Mouse (Mus musculus): ENCODE results near the gene Chrna5. TPM values are rescaled to one million over a fixed set of nuclear protein-coding genes. Genes with fewer than 3 reads are reported as not detected.

The Chrna5 gene
- total RNA-seq, 2 experiments from 2014 or later, result 2.2 to 3.8 TPM

GRCm38 (mm10) chr9:54981291-54982191 is 861 bp downstream of the Chrna5 start:
- peak overlapping the region; percentile 44 for H3K4me3 ChIP-seq
- H3K27ac ChIP-seq, result no peak overlapping the region
- peak in 1 of 2 experiments; percentile 15 for DNase-seq (ENCODE audit: extremely low spot score in 1 of 2, low spot score in 2 of 2)
- no peak for TF ChIP-seq CTCF (IDR thresholded peaks at IDR 0.05)
- intact Hi-C loops (cut with DNase I), result no loop called here

- H3K4me3 ChIP-seq, result no peak overlapping the region
- no peak for TF ChIP-seq CTCF (IDR thresholded peaks at IDR 0.05)
- intact Hi-C loops (cut with DNase I), result no loop called here
- DNase-seq (ENCODE audit: extremely low spot score in 1 of 2, low spot score in 2 of 2), result no peak
- no peak overlapping the region for H3K27ac ChIP-seq
Measured at GRCm38 (mm10) chr9:54982401-54982800, 1.7 kb downstream of the Chrna5 start.

- no peak for TF ChIP-seq CTCF (IDR thresholded peaks at IDR 0.05)
- Histone ChIP-seq H3K4me3 (no peak overlapping the region), H3K27ac (no peak overlapping the region)
- intact Hi-C loops (cut with DNase I), result no loop called here
- no peak for DNase-seq (ENCODE audit: extremely low spot score in 1 of 2, low spot score in 2 of 2)
Measured at GRCm38 (mm10) chr9:54990362-54990761, 9.7 kb downstream of the Chrna5 start.

- TF ChIP-seq CTCF (IDR thresholded peaks at IDR 0.05), result no peak
- intact Hi-C loops (cut with DNase I), result no loop called here
- no peak overlapping the region for H3K27ac ChIP-seq
- no peak overlapping the region for H3K4me3 ChIP-seq
- DNase-seq (ENCODE audit: extremely low spot score in 1 of 2, low spot score in 2 of 2), result no peak
Measured at GRCm38 (mm10) chr9:54994381-54994780, 13.7 kb downstream of the Chrna5 start.

GRCm38 (mm10) chr9:54995645-54996044 is 15.0 kb downstream of the Chrna5 start:
- no peak for TF ChIP-seq CTCF (IDR thresholded peaks at IDR 0.05)
- Histone ChIP-seq H3K27ac (no peak overlapping the region), H3K4me3 (no peak overlapping the region)
- intact Hi-C loops (cut with DNase I), result no loop called here
- DNase-seq (ENCODE audit: extremely low spot score in 1 of 2, low spot score in 2 of 2), result no peak

- peak in 1 of 2 experiments; percentile 12 for DNase-seq (ENCODE audit: extremely low spot score in 1 of 2, low spot score in 2 of 2)
- Histone ChIP-seq H3K27ac (no peak overlapping the region), H3K4me3 (no peak overlapping the region)
- intact Hi-C loops (cut with DNase I), result no loop called here
- no peak for TF ChIP-seq CTCF (IDR thresholded peaks at IDR 0.05)
Measured at GRCm38 (mm10) chr9:55003609-55004008, 22.9 kb downstream of the Chrna5 start.

- Histone ChIP-seq H3K4me3 (no peak overlapping the region), H3K27ac (no peak overlapping the region)
- no peak for DNase-seq (ENCODE audit: extremely low spot score in 1 of 2, low spot score in 2 of 2)
- intact Hi-C loops (cut with DNase I), result no loop called here
- TF ChIP-seq CTCF (IDR thresholded peaks at IDR 0.05), result no peak
Measured at GRCm38 (mm10) chr9:55009692-55010091, 29.0 kb downstream of the Chrna5 start.

- no peak for DNase-seq (ENCODE audit: extremely low spot score in 1 of 2, low spot score in 2 of 2)
- Histone ChIP-seq H3K27ac (no peak overlapping the region), H3K4me3 (no peak overlapping the region)
- intact Hi-C loops (cut with DNase I), result no loop called here
- no peak for TF ChIP-seq CTCF (IDR thresholded peaks at IDR 0.05)
Measured at GRCm38 (mm10) chr9:55010588-55011350, 30.1 kb downstream of the Chrna5 start.

- intact Hi-C loops (cut with DNase I), result no loop called here
- DNase-seq (ENCODE audit: extremely low spot score in 1 of 2, low spot score in 2 of 2), result no peak
- no peak overlapping the region for H3K27ac ChIP-seq
Measured at GRCm38 (mm10) chr9:55016926-55017325, 36.2 kb downstream of the Chrna5 start.

GRCm38 (mm10) chr9:55023326-55023725 is 42.6 kb downstream of the Chrna5 start:
- Histone ChIP-seq H3K27ac (no peak overlapping the region), H3K4me3 (no peak overlapping the region)
- intact Hi-C loops (cut with DNase I), result loop anchor here (10.0 kb wide), 1 partner anchor 371 kb away; no protein-coding TSS in a partner anchor
- no peak for TF ChIP-seq CTCF (IDR thresholded peaks at IDR 0.05)
- no peak for DNase-seq (ENCODE audit: extremely low spot score in 1 of 2, low spot score in 2 of 2)

More at GRCm38 (mm10) chr9:55016926-55017325, 36.2 kb downstream of the Chrna5 start:
- TF ChIP-seq CTCF (IDR thresholded peaks at IDR 0.05), result no peak
- H3K4me3 ChIP-seq, result no peak overlapping the region

- TF ChIP-seq CTCF (IDR thresholded peaks at IDR 0.05), result peak; percentile 87
- Histone ChIP-seq H3K4me3 (no peak overlapping the region), H3K27ac (no peak overlapping the region)
- DNase-seq (ENCODE audit: extremely low spot score in 1 of 2, low spot score in 2 of 2), result peak; percentile 67 to 78
- intact Hi-C loops (cut with DNase I), result loop anchor here (1.0 to 10.0 kb wide), 3 partner anchors 86 to 371 kb away; no protein-coding TSS in a partner anchor
Measured at GRCm38 (mm10) chr9:55023902-55024583, 43.4 kb downstream of the Chrna5 start.

Measured in left cerebral cortex, adult 2 months (tissue).